Mouse (Mus musculus) midbrain, embryonic 16.5 days (tissue): ENCODE results near the gene Unkl. TPM values are rescaled to one million over a fixed set of nuclear protein-coding genes. Genes with fewer than 3 reads are reported as not detected.

Experiments
- ATAC-seq: fragments of 200-750 bp; cut with Nextera tagmentation; 2 replicates; pipeline ENCODE4 v1.8.0; 2017; ENCODE audit warnings: moderate TSS enrichment
- H3K27ac ChIP-seq: fragments of 300-500 bp; sonication (generic); 2 replicates; pipeline ENCODE4 v1.5.1; 2014; ENCODE audit warnings: mild to moderate bottlenecking, low read length, mixed read lengths
- H3K27me3 ChIP-seq: fragments of 300-500 bp; sonication (generic); 2 replicates; pipeline ENCODE4 v1.6.1; 2014; ENCODE audit warnings: low read depth, low read length, mixed read lengths; ENCODE audit not compliant: control insufficient read depth, insufficient read depth
- H3K36me3 ChIP-seq: fragments of 300-500 bp; sonication (generic); 2 replicates; pipeline ENCODE4 v1.6.1; 2014; ENCODE audit warnings: mild to moderate bottlenecking, low read length, moderate library complexity, mixed read lengths; ENCODE audit not compliant: control insufficient read depth, insufficient read depth
- H3K4me1 ChIP-seq: fragments of 300-500 bp; sonication (generic); 2 replicates; pipeline ENCODE4 v1.6.1; 2014; ENCODE audit warnings: mild to moderate bottlenecking, low read length, mixed read lengths; ENCODE audit not compliant: control insufficient read depth, insufficient read depth
- H3K4me2 ChIP-seq: fragments of 300-500 bp; sonication (generic); 2 replicates; pipeline ENCODE4 v1.6.1; 2014; ENCODE audit warnings: mild to moderate bottlenecking, low read length, mixed read lengths
- H3K4me3 ChIP-seq: fragments of 300-500 bp; sonication (generic); 2 replicates; pipeline ENCODE4 v1.5.1; 2014; ENCODE audit warnings: low read depth, mild to moderate bottlenecking, low read length, moderate library complexity, mixed read lengths
- H3K9ac ChIP-seq: fragments of 300-500 bp; sonication (generic); 2 replicates; pipeline ENCODE4 v1.6.1; 2014; ENCODE audit warnings: low read depth, low read length, mixed read lengths
- H3K9me3 ChIP-seq: fragments of 300-500 bp; sonication (generic); replicated peaks from 2 replicates; pipeline ENCODE4 v1.6.1; 2014; ENCODE audit warnings: mild to moderate bottlenecking, low read length, mixed read lengths; ENCODE audit not compliant: control insufficient read depth, poor library complexity, severe bottlenecking
- WGBS: fragments of 180-500 bp; shearing (Covaris S2); extraction: QIAGEN DNeasy Blood & Tissue Kit; methylation state at CpG from one replicate; pipeline ENCODE4 v1.1.7; 2014; 5-methylcytosine and 5-hydroxymethylcytosine counted together
- polyA plus RNA-seq: library from polyadenylated mRNA; unstranded; fragments of >200 nt; fragmentation: Nextera tagmentation; extraction: Ambion mirVana; gene quantifications from 2 replicates; pipeline ENCODE4 v1.2.1, GENCODE M21; 2015

Gene Unkl
- polyA plus RNA-seq, 1 experiment from 2014 or later: 19.2 TPM

DNA sequence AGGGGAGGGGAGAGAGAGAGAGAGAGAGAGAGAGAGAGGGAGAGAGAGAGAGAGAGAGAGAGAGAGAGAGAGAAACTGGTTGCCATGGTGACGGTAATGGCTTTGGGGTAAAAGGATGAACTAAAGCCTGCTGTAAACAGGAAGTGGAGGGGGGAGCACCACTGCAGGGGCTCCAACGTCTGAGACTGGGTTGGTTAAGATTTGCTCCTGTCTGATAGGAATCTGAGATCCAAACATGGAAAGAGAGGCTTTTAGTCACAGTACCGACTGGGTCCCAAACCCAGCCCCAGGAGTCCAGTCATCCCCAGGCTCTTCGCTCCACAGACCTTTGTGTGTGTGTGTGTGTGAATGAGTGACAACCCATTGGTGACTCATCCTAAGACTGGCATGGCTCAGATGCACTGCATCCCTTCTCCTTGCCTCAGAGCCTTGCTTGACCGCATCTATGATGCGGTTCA lies 69.6 kb downstream of the Unkl start:
- 51% methylated on average over 6 of the region's 6 CpGs for whole genome bisulfite sequencing
- Histone ChIP-seq H3K27ac (0 out of 2 replicates have a peak overlapping the region, but pooled peaks have one; percentile 26), H3K9ac (no peak overlapping the region)

DNA sequence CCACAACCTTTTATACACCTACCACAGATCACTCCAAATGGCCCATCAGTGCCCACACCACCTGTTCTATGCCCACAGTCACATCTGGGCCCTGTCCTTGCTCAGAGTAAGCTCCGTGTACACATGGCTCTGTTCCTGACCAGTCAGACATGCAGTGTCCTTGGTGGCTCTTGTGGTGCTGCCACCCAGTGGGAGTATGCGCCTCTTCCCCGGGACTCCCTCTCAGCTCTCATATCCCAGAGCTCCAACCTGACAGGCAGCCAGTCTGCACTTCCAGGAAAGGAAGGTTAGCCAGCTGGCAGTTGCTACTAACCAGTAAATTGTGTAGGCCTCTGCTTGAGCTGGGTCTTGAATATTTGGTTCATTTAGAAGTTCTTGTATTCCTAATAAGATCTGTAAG lies 76.3 kb downstream of the Unkl start:
- H3K4me3 ChIP-seq: no peak overlapping the region
- no peaks in the 10 kb centered on the region for H3K27me3 ChIP-seq
- no peak overlapping the region for H3K9ac ChIP-seq
- no peak overlapping the region for H3K27ac ChIP-seq
- H3K36me3 ChIP-seq: peaks cover 50% of the 10 kb centered on the region
- no peaks in the 10 kb centered on the region for H3K9me3 ChIP-seq
- 71% methylated on average over 3 of the region's 3 CpGs for WGBS
- ATAC-seq: no peak
- H3K4me1 ChIP-seq: no peaks in the 10 kb centered on the region
- H3K4me2 ChIP-seq: no peak overlapping the region

More for the DNA sequence above, 69.6 kb downstream of the Unkl start:
- Histone ChIP-seq H3K4me2 (no peak overlapping the region), H3K4me1 (peaks cover 42% of the 10 kb centered on the region), H3K27me3 (no peaks in the 10 kb centered on the region), H3K36me3 (peaks cover 4% of the 10 kb centered on the region; the same call in 1 of the 2 replicates), H3K4me3 (no peak overlapping the region), H3K9me3 (no peaks in the 10 kb centered on the region)
- ATAC-seq: no peak

DNA sequence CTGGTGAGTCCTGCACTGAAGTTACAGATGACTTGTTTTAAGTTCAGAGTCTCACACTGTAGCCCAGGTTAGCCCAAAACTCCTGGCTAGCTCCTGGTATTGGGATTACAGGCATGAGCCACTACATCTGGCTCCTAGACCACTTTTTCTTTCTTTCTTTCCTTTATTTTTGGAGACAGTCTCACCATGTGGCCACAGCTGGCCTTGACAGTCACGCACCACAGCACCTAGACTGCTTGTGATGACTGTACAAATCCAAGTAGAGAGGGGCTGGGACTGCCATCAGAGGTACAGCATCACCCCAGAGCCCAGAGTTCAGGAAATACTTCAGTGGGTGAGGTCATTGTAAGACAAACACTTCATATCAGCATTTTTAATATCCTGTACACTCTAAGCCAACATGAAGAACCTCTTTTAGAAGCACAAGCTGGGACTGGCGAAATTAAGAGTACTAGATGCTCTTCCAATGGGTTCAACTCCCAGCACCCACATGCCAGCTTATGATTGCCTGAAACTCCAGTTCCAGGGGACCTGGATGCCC lies 82.7 kb downstream of the Unkl start:
- Histone ChIP-seq H3K4me3 (no peak overlapping the region), H3K9ac (no peak overlapping the region), H3K4me2 (peak overlapping the region; percentile 96; the same call in 1 of the 2 replicates), H3K27me3 (no peaks in the 10 kb centered on the region), H3K4me1 (peaks cover 26% of the 10 kb centered on the region), H3K9me3 (no peaks in the 10 kb centered on the region), H3K27ac (no peak overlapping the region), H3K36me3 (peaks cover 19% of the 10 kb centered on the region)
- WGBS: 80% methylated on average over 2 of the region's 2 CpGs
- ATAC-seq: no peak

DNA sequence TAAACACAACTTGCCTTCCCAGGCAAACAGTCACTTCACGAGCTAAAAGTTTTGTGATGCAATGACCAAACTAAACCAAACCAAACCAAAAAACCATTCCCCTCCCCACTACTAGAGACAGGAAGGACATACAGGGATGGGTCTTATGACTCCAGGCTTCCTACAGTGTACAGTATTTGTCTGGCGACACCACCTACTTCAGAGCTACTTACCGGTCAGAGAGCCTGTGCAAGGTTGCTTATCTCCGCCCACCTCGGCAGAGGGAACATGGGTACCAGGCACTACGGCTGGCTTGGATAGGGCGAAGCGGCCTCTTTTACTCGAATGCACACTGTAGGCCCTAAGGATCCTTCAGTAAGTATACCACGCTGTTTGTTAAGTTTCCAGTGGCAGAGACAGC lies 84.1 kb downstream of the Unkl start:
- no peak for ATAC-seq
- under 1% methylated on average over 10 of the region's 10 CpGs for WGBS
- Histone ChIP-seq H3K36me3 (peaks cover 7% of the 10 kb centered on the region; the same call in 1 of the 2 replicates), H3K27ac (peak overlapping the region; percentile 100; the same call in 1 of the 2 replicates), H3K4me2 (peak overlapping the region; percentile 96), H3K9me3 (no peaks in the 10 kb centered on the region), H3K4me1 (peaks cover 26% of the 10 kb centered on the region), H3K27me3 (no peaks in the 10 kb centered on the region), H3K9ac (peak overlapping the region; percentile 98), H3K4me3 (peak overlapping the region; percentile 81)

DNA sequence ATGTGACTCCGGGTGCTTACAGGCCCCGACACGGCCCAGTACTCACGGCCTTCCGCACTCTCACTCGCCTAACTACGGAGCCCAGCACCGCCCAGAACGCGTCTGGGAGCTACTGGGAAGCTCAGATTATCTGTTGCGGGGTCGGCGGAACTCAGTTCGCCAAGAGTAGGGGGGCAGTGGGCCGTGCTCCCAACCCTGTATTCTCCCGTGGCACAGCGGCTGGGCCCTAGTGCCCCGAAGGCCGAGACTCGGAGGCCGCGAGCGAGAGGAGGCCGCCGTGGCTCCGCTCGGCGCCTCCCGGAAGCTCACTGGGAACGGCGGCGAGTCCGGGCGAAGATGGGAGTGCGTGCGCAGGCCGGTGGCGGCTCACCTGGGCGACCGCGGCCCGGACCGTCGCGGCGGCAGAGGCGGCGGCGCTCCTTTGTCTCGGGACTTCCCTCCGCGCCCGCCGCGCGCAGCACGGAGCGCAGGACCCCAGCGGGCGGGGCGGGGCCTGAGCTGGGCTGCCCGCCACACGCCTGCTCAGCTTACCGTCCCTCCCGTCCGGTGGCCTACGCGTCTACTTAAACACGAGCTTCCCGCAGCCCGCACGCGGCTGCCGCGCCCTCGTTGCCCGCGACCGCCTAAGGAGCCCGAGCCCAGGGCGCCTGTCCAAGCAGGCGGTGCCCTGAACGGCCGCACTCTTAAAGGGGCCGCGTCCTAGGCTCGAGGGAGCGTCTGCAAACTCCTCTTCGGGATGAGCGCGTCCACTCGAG lies 84.9 kb downstream of the Unkl start:
- peak; percentile 92 for ATAC-seq
- Histone ChIP-seq H3K9me3 (no peaks in the 10 kb centered on the region), H3K4me2 (peak overlapping the region; percentile 96), H3K4me3 (peak overlapping the region; percentile 81), H3K9ac (peak overlapping the region; percentile 98), H3K4me1 (peaks cover 26% of the 10 kb centered on the region), H3K27me3 (no peaks in the 10 kb centered on the region), H3K36me3 (0 out of 2 replicates have a peak, but pooled peaks cover 3% of the 10 kb centered on the region), H3K27ac (peak overlapping the region; percentile 100)
- under 1% methylated on average over 69 of the region's 92 CpGs for WGBS

DNA sequence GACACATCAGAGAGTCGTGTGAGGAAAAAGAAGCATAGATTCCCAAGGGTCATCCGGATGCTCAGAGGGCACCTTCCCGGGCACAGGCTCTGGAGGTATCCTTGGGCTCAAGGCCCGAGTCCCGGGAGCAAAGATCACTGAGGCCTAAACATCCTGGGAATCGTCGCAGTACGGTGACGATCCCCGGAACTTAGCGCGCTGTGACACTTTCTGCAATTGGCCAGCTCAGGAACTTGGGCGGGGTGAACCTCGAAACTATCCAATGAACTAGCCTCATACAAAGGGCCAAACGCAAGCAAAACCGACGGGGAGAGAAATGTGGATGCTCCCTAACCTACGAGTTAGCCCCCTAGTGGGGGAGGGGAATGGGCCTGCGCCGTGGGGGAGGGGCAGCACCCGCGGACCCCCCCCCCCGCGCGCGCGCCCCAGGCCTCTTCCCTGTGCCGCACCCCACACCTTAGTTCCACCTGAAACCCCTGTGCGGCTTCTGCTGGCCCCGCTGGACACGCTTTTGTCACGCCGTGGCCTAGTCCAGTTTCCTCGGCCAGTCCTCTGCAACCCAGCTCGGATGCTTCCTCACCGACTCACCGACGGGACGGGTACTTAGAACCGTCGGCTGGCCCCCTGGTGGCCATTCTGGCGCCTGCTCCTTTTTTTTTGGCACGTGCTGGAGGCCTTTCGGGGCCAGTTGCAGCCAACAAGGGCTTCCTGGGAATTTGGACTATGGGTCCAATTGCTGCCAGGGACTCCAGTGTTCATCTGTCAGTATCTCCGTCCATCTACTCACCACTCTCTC lies 85.7 kb downstream of the Unkl start:
- peak overlapping the region; percentile 98 for H3K9ac ChIP-seq

DNA sequence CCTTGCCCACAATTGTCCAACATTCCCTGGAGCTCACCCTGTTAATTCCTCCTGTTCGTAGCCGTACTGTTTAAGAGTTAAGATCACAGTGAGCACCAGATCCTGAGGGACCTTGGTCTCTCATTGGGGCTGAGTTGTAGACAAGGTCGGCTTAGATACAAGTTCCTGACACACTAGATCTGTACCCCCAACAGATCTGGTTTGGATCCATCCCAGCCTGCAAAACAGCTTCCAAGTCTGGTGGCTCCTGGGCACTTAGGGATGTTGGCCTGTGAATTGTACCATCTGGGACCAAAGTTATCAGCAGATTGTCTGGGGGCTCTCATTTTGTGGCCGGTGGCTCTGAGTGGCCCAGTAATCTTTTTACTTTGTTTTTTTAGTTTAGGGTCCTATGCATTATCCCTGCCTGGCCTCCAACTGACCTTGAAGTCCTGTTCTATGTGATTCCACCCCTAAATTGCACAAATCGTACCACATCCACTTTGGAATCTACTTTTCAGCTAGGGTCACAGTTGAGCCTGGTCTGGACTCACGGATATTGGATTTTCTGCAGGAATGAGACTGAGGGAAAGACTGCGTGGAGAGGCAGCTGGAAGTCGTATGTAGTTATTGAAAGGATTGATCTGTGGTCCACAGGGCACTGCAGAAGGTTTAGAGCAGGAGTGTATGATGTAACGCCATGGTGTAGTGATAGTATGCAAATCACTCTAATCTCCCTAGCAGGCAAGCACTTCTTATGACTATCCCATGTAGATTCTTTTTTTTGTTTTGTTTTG lies 86.6 kb downstream of the Unkl start, which contains the start of gene Ube2i:
Gene Ube2i, minus strand, starts transcription at position 52 of the 776 bp plus-strand sequence.
- peak within 1 kb of the TSS; percentile 50 for H3K4me2 ChIP-seq
- ATAC-seq: no peak
- H3K36me3 ChIP-seq: no peaks in the 10 kb centered on the region
- WGBS: 82% methylated on average over 9 of the region's 9 CpGs
- H3K9ac ChIP-seq: peak within 1 kb of the TSS; percentile 98
- no peaks in the 10 kb centered on the region for H3K9me3 ChIP-seq
- H3K4me3 ChIP-seq: peak within 1 kb of the TSS; percentile 81
- H3K4me1 ChIP-seq: peaks cover 26% of the 10 kb centered on the region
- H3K27ac ChIP-seq: peak within 1 kb of the TSS; percentile 100
- H3K27me3 ChIP-seq: no peaks in the 10 kb centered on the region

More for the DNA sequence above, 85.7 kb downstream of the Unkl start:
- Histone ChIP-seq H3K27me3 (no peaks in the 10 kb centered on the region), H3K4me3 (peak overlapping the region; percentile 81), H3K4me1 (peaks cover 26% of the 10 kb centered on the region), H3K36me3 (no peaks in the 10 kb centered on the region), H3K27ac (peak overlapping the region; percentile 100), H3K4me2 (peak overlapping the region; percentile 50), H3K9me3 (no peaks in the 10 kb centered on the region)
- ATAC-seq: peak; percentile 87
- under 1% methylated on average over 35 of the region's 45 CpGs for WGBS

DNA sequence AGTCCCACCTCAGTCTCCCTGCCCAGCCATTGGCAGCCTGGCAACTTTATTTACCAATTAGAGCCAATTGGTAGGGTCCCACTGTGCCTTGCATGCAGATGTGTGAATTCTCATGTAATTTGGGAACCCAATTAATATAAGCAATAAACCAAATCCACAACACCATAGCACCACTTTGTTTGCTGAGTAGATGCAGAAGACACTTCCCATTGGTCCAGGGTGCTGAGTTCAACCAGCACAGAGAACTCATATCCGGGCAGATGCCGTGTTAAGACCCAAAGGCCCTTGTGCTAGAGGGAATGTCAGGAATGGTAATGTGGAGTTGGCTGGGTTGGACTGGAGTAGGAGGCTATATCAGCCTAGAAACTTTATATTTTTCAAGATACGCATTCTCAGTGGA lies 87.6 kb downstream of the Unkl start:
- 94% methylated on average over 3 of the region's 3 CpGs for whole genome bisulfite sequencing
- no peak overlapping the region for H3K9ac ChIP-seq
- H3K27ac ChIP-seq: no peak overlapping the region
- ATAC-seq: no peak
- H3K4me3 ChIP-seq: no peak overlapping the region
- no peaks in the 10 kb centered on the region for H3K27me3 ChIP-seq
- no peaks in the 10 kb centered on the region for H3K9me3 ChIP-seq
- H3K4me2 ChIP-seq: no peak overlapping the region
- no peaks in the 10 kb centered on the region for H3K36me3 ChIP-seq
- peaks cover 16% of the 10 kb centered on the region for H3K4me1 ChIP-seq
